Mouse (Mus musculus): ENCODE measurements around the gene Ankrd11. TPM values are rescaled to one million over a fixed set of nuclear protein-coding genes. Genes with fewer than 3 reads are reported as not detected.
"Not testable (repeated sequence)": the region's sequence is repeated elsewhere in the genome, so short reads cannot be mapped to it uniquely, and the experiment has no call there.

Gene Ankrd11
- polyA plus RNA-seq, 1 experiment from 2014 or later, result 49.9 TPM

DNA sequence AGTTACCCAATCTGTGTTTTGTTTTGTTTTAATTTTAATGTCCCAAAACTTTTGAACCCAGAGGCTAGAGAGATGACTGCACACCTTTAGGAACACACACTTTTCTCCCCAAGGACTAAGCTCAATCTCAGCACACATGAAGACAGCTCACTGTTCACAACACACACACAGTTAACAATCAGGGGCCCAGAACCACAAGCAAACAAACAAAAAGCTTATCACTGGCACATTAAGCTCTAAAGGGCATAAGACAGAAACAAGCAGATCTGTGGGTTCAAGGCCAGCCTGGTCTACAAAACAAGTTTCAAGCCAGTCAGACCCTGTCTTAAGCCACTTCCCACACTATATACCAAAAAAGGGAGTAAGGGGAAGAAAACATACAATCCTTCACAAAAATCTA is 8.6 kb downstream of the Ankrd11 start:
- H3K4me2 ChIP-seq (replicated peaks), result no peak overlapping the region
- no peaks in the 10 kb centered on the region for H3K36me3 ChIP-seq (replicated peaks; ENCODE audit: control insufficient read depth, insufficient read depth)
- no peak overlapping the region for H3K9ac ChIP-seq
- no peak for DNase-seq (ENCODE audit: low spot score)
- no peaks in the 10 kb centered on the region for H3K27me3 ChIP-seq (ENCODE audit: control insufficient read depth, insufficient read depth, low read length)
- no peak for ATAC-seq (ENCODE audit: low FRiP score)
- peaks cover 6% of the 10 kb centered on the region; the same call in 1 of the 2 replicates for H3K4me1 ChIP-seq (replicated peaks; ENCODE audit: control insufficient read depth, insufficient read depth, low read length)
- no peak overlapping the region for H3K27ac ChIP-seq
- no peak overlapping the region for H3K4me3 ChIP-seq (replicated peaks; ENCODE audit: low read length)
- no peaks in the 10 kb centered on the region for H3K9me3 ChIP-seq (ENCODE audit: control insufficient read depth, low read length)

DNA sequence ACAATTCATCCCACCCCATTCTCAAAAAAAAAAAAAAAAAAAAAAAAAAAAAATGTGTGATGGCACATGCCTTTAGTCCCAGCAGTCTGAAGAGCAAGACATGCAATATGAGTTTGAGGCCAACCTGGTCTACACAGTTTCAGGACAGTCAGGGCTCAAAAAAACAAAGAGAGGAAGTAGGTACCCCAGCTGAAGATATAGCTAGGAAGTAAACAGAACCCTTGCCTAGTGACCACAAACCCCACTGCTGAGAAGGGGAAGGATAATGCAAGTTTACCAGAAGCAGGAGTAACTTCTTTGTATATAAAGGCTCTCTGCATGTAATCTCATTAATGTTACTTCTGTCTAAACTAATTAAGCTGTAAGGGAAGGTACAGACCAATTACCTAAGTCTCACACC is 9.3 kb downstream of the Ankrd11 start:
- 0 out of 2 replicates have a peak, but pooled peaks cover 5% of the 10 kb centered on the region for H3K4me1 ChIP-seq (replicated peaks; ENCODE audit: control insufficient read depth, insufficient read depth, low read length)
- no peak for DNase-seq (ENCODE audit: low spot score)

DNA sequence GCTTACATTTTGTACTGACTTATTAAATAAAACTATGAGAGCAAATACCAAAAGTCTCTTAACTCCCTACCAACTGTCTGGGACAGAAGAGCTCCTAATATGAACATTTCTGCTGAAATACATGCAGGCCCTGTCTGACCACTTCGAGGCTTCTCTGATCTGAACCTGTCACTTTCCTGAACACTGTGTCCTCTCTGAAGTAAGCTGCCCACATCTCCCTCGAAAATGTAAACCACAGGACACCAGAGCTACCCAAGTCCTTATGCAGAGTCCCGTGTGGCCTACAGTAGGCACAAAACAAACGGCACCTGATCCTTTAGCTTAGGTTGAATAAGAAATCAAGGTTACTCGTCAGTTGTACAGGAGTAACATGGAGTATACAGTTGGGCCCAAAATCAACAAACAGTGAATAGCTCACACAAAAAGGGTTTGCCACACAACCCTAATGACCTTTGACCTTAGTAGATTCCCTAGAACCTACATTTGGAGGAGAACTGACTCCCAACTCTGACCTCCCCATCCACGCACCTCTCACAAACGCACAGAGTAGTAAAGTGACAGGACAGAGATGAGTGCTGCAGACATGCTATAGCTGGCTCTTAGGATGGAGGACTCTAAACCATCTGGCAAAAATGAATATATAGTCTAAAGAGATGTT is 10.6 kb downstream of the Ankrd11 start:
- no peaks in the 10 kb centered on the region for H3K36me3 ChIP-seq (replicated peaks; ENCODE audit: control insufficient read depth, insufficient read depth)

More for the DNA sequence above, 9.3 kb downstream of the Ankrd11 start:
- Histone ChIP-seq H3K4me3 (replicated peaks; ENCODE audit: low read length) (no peak overlapping the region), H3K27ac (no peak overlapping the region), H3K9me3 (ENCODE audit: control insufficient read depth, low read length) (no peaks in the 10 kb centered on the region), H3K4me2 (replicated peaks) (no peak overlapping the region), H3K9ac (no peak overlapping the region), H3K27me3 (ENCODE audit: control insufficient read depth, insufficient read depth, low read length) (no peaks in the 10 kb centered on the region), H3K36me3 (replicated peaks; ENCODE audit: control insufficient read depth, insufficient read depth) (no peaks in the 10 kb centered on the region)
- ATAC-seq (ENCODE audit: low FRiP score), result no peak

DNA sequence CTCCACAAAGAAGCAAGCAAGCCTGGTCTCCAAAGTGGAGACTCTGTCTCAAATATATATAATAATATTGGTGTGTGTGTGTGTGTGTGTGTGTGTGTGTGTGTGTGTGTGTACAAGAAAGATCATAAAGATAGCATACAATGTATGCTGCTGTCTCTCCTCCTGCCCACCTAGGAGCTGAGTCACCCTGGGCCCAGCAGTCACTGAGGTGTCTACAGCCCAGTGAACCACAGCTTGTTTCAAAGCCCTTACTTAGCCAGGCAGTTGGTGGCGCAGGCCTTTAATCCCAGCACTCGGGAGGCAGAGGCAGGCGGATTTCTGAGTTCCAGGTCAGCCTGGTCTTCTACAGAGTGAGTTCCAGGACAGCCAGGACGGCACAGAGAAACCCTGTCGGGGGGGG is 12.0 kb downstream of the Ankrd11 start:
- H3K36me3 ChIP-seq (replicated peaks; ENCODE audit: control insufficient read depth, insufficient read depth); ATAC-seq (ENCODE audit: low FRiP score); H3K4me2 ChIP-seq (replicated peaks); H3K9me3 ChIP-seq (ENCODE audit: control insufficient read depth, low read length); DNase-seq (ENCODE audit: low spot score); H3K9ac ChIP-seq; H3K4me3 ChIP-seq (replicated peaks; ENCODE audit: low read length); H3K4me1 ChIP-seq (replicated peaks; ENCODE audit: control insufficient read depth, insufficient read depth, low read length); H3K27me3 ChIP-seq (ENCODE audit: control insufficient read depth, insufficient read depth, low read length); H3K27ac ChIP-seq: not testable (repeated sequence)
- 82% methylated on average over 5 of the region's 5 CpGs for WGBS

More for the DNA sequence above, 10.6 kb downstream of the Ankrd11 start:
- Histone ChIP-seq H3K4me2 (replicated peaks) (no peak overlapping the region), H3K4me3 (replicated peaks; ENCODE audit: low read length) (no peak overlapping the region), H3K27ac (no peak overlapping the region), H3K4me1 (replicated peaks; ENCODE audit: control insufficient read depth, insufficient read depth, low read length) (0 out of 2 replicates have a peak, but pooled peaks cover 5% of the 10 kb centered on the region), H3K27me3 (ENCODE audit: control insufficient read depth, insufficient read depth, low read length) (no peaks in the 10 kb centered on the region), H3K9me3 (ENCODE audit: control insufficient read depth, low read length) (no peaks in the 10 kb centered on the region), H3K9ac (no peak overlapping the region)
- DNase-seq (ENCODE audit: low spot score) (no peak), ATAC-seq (ENCODE audit: low FRiP score) (no peak)
- 90% methylated on average over 7 of the region's 7 CpGs for WGBS

DNA sequence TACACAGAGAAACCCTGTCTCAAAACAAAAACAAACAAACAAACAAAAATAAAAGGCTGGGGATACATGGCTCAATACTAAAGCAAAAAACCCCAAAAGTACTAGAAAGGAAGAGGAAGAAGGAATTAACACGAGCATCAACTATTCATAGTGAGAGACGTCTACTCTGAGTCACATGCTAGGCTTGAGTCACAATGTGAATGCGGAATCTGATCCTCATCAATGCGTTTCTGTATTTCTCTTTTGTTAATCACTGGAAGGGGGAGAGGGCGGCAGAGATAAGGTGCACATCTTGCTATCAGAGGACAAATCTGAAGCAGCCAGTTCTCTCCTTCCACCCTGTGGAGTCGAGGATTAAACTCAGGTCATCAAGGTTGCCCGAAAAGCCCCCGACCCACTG is 14.3 kb downstream of the Ankrd11 start:
- Histone ChIP-seq H3K4me1 (replicated peaks; ENCODE audit: control insufficient read depth, insufficient read depth, low read length) (no peaks in the 10 kb centered on the region), H3K36me3 (replicated peaks; ENCODE audit: control insufficient read depth, insufficient read depth) (no peaks in the 10 kb centered on the region), H3K27ac (no peak overlapping the region), H3K4me3 (replicated peaks; ENCODE audit: low read length) (no peak overlapping the region), H3K9me3 (ENCODE audit: control insufficient read depth, low read length) (no peaks in the 10 kb centered on the region), H3K9ac (no peak overlapping the region), H3K4me2 (replicated peaks) (no peak overlapping the region), H3K27me3 (ENCODE audit: control insufficient read depth, insufficient read depth, low read length) (no peaks in the 10 kb centered on the region)
- 96% methylated on average over 8 of the region's 8 CpGs for WGBS
- DNase-seq (ENCODE audit: low spot score), result no peak
- no peak for ATAC-seq (ENCODE audit: low FRiP score)

DNA sequence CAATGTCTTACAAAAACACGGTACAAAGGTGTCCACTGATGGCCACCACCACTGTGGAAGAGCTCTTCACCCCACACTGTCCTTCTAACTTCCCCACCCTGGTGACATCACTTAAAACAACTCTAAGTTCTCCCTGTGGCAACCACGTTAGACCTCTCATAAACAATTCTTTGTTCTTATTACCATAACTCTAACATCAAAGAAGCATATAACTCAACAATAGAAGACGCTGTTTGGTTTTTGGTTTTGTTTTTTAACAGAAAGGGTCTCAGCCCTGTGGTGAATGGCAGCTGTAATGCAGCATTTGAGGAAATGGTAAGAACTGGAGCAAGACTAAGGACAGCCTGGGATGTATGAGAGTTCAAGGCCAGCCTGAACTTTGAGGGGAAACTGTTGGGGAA is 16.1 kb downstream of the Ankrd11 start:
- no peak for DNase-seq (ENCODE audit: low spot score)
- H3K4me1 ChIP-seq (replicated peaks; ENCODE audit: control insufficient read depth, insufficient read depth, low read length), result peaks cover 4% of the 10 kb centered on the region; the same call in 1 of the 2 replicates
- H3K9ac ChIP-seq, result no peak overlapping the region
- no peaks in the 10 kb centered on the region for H3K36me3 ChIP-seq (replicated peaks; ENCODE audit: control insufficient read depth, insufficient read depth)
- no peak overlapping the region for H3K4me3 ChIP-seq (replicated peaks; ENCODE audit: low read length)
- no peak for ATAC-seq (ENCODE audit: low FRiP score)
- no peaks in the 10 kb centered on the region for H3K27me3 ChIP-seq (ENCODE audit: control insufficient read depth, insufficient read depth, low read length)
- H3K4me2 ChIP-seq (replicated peaks), result no peak overlapping the region
- H3K27ac ChIP-seq, result no peak overlapping the region
- H3K9me3 ChIP-seq (ENCODE audit: control insufficient read depth, low read length), result no peaks in the 10 kb centered on the region
- WGBS, result 89% methylated on average over 3 of the region's 3 CpGs

DNA sequence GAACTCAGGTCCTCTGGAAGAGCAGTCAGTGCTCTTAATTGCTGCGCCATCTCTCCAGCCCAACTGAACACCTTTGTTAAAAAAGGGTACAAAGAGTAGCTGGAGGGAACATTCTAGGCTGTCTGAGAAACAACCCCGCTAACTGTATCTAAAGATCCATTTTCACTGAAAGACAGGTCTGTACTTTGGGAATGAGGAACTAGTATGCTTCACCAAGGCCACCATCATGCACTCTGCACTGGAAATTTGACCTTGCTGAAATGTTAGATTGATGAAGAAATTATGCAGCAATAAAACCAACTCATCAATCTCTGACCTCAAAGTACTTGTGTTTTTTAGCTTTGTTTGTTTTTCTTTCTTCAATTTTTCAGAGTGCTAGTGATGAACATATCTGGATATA is 17.9 kb downstream of the Ankrd11 start:
- Histone ChIP-seq H3K4me1 (replicated peaks; ENCODE audit: control insufficient read depth, insufficient read depth, low read length) (peaks cover 11% of the 10 kb centered on the region), H3K36me3 (replicated peaks; ENCODE audit: control insufficient read depth, insufficient read depth) (no peaks in the 10 kb centered on the region), H3K4me3 (replicated peaks; ENCODE audit: low read length) (no peak overlapping the region), H3K9me3 (ENCODE audit: control insufficient read depth, low read length) (no peaks in the 10 kb centered on the region), H3K27ac (no peak overlapping the region), H3K9ac (no peak overlapping the region), H3K4me2 (replicated peaks) (no peak overlapping the region), H3K27me3 (ENCODE audit: control insufficient read depth, insufficient read depth, low read length) (no peaks in the 10 kb centered on the region)
- WGBS, result 98% methylated on average over 2 of the region's 2 CpGs
- DNase-seq (ENCODE audit: low spot score) (no peak), ATAC-seq (ENCODE audit: low FRiP score) (no peak)

DNA sequence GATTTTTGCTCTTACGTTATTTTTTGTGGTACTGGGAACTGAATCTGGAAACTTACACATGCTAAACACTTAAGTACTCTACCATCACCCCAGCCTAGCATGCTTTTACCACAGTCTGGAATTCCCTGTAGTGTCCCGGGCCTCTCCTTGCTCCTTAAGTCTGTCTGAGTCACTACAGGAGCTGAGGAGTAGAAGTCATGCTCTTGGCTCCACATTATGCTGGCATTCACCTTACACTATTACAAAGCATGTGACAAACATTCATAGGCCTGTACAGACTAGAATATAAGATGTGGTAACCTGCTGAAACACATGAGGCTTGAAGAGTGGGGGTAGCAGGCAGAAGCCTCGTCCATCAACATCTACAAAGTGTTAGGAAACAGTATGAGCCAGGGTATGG is 19.4 kb downstream of the Ankrd11 start:
- 89% methylated on average over 3 of the region's 3 CpGs for WGBS
- Histone ChIP-seq H3K9me3 (ENCODE audit: control insufficient read depth, low read length) (no peaks in the 10 kb centered on the region), H3K27me3 (ENCODE audit: control insufficient read depth, insufficient read depth, low read length) (no peaks in the 10 kb centered on the region), H3K36me3 (replicated peaks; ENCODE audit: control insufficient read depth, insufficient read depth) (no peaks in the 10 kb centered on the region), H3K4me3 (replicated peaks; ENCODE audit: low read length) (no peak overlapping the region), H3K4me1 (replicated peaks; ENCODE audit: control insufficient read depth, insufficient read depth, low read length) (peaks cover 11% of the 10 kb centered on the region), H3K27ac (no peak overlapping the region), H3K4me2 (replicated peaks) (no peak overlapping the region), H3K9ac (no peak overlapping the region)
- no peak for DNase-seq (ENCODE audit: low spot score)
- ATAC-seq (ENCODE audit: low FRiP score), result no peak

DNA sequence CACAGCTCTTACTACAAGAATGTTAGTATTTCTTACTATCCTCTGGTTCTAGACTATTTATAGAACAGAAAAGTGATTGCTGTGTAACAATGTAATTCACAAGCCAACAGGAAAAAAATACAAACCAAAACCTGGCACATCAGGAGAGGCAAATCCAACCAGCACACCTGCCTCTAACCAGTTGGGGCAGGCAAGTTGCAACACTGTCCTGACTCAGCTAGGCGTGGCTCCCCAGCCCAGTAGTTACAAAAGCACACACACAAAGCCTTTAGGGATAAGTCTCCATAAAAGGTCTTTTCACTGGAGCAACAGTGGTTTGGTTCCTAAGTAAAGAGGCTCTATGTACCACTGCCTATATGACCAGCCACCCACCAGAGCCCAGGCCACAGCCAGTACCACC is 20.8 kb downstream of the Ankrd11 start:
- Histone ChIP-seq H3K9ac (no peak overlapping the region), H3K27me3 (ENCODE audit: control insufficient read depth, insufficient read depth, low read length) (no peaks in the 10 kb centered on the region), H3K27ac (no peak overlapping the region), H3K4me3 (replicated peaks; ENCODE audit: low read length) (no peak overlapping the region), H3K4me2 (replicated peaks) (no peak overlapping the region), H3K9me3 (ENCODE audit: control insufficient read depth, low read length) (no peaks in the 10 kb centered on the region), H3K4me1 (replicated peaks; ENCODE audit: control insufficient read depth, insufficient read depth, low read length) (peaks cover 11% of the 10 kb centered on the region), H3K36me3 (replicated peaks; ENCODE audit: control insufficient read depth, insufficient read depth) (no peaks in the 10 kb centered on the region; the same call in 1 of the 2 replicates)
- no peak for DNase-seq (ENCODE audit: low spot score)
- no peak for ATAC-seq (ENCODE audit: low FRiP score)
- 69% methylated on average over 1 of the region's 1 CpGs for WGBS

DNA sequence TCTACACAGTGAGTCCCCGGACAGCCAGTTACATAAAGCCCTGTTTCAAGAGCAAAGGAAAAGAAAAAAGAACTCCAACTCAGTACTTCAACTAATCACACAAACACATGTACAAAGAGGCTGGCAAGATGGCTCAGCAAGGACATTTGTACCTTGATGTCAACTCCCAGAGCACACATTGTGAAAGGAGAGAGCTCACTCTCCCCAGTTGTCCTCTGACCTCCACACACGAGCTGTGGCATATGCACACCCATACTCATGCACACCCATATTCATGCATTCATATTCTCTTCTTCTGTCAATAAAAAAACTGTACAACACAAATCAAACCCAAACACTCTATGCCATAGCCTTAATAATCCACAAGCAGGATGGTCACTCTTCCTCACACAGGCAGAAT is 21.2 kb downstream of the Ankrd11 start:
- DNase-seq (ENCODE audit: low spot score) (no peak), ATAC-seq (ENCODE audit: low FRiP score) (no peak)
- Histone ChIP-seq H3K4me3 (replicated peaks; ENCODE audit: low read length) (no peak overlapping the region), H3K4me1 (replicated peaks; ENCODE audit: control insufficient read depth, insufficient read depth, low read length) (peaks cover 11% of the 10 kb centered on the region), H3K27me3 (ENCODE audit: control insufficient read depth, insufficient read depth, low read length) (no peaks in the 10 kb centered on the region), H3K36me3 (replicated peaks; ENCODE audit: control insufficient read depth, insufficient read depth) (no peaks in the 10 kb centered on the region; the same call in 1 of the 2 replicates), H3K9me3 (ENCODE audit: control insufficient read depth, low read length) (no peaks in the 10 kb centered on the region), H3K27ac (no peak overlapping the region), H3K9ac (no peak overlapping the region), H3K4me2 (replicated peaks) (no peak overlapping the region)
- 82% methylated on average over 2 of the region's 2 CpGs for WGBS

All from hindbrain, embryonic 14.5 days (tissue).